Mouse (Mus musculus) hematopoietic stem cell, adult 5-6 weeks (primary cell): ENCODE data around the gene Vgll4. TPM values are rescaled to one million over a fixed set of nuclear protein-coding genes. Genes with fewer than 3 reads are reported as not detected.
"Not testable (repeated sequence)": the region's sequence is repeated elsewhere in the genome, so short reads cannot be mapped to it uniquely, and the experiment has no call there.

ENCODE experiments used
- ATAC-seq, 2 experiments: fragments of 125-278 bp in 1 of 2; replicated peaks in 1 of 2; 2 replicates each; pipeline ENCODE4 v1.8.0; 2016 to 2017; ENCODE audit warnings: inconsistent platforms in 2 of 2, mild to moderate bottlenecking in 2 of 2, moderate number of reproducible peaks in 2 of 2, low read depth in 1 of 2, moderate TSS enrichment in 1 of 2; ENCODE audit not compliant: low FRiP score in 2 of 2, poor library complexity in 2 of 2, severe bottlenecking in 2 of 2, insufficient read depth in 1 of 2, low TSS enrichment in 1 of 2
- total RNA-seq: library from RNA; stranded (forward); fragments of 172-1452, 232-1000 nt; gene quantifications from 2 replicates; pipeline ENCODE4 v1.2.3, GENCODE M21; 2017

Gene Vgll4
- total RNA-seq, 1 experiment from 2014 or later = 80.5 TPM

DNA sequence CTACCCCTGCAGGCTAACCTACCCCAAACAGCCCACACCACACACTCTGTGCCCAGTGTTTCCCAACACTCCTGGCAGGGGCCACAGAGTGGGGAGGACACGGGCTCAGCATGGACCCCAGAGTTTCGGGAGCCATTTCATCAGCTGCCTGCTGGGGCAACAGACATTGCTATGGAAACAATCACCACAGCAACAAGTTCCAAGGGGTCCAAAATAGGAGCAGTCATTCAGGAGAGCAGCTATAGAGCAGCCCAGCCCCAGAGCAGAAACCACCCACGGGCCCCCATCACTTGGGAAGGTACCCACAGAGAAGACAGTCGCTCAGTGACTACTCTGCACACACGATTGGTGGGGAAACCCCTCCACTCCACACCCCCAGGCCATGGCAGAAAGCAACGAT, 77.4 kb downstream of the Vgll4 start:
- ATAC-seq = no peak

DNA sequence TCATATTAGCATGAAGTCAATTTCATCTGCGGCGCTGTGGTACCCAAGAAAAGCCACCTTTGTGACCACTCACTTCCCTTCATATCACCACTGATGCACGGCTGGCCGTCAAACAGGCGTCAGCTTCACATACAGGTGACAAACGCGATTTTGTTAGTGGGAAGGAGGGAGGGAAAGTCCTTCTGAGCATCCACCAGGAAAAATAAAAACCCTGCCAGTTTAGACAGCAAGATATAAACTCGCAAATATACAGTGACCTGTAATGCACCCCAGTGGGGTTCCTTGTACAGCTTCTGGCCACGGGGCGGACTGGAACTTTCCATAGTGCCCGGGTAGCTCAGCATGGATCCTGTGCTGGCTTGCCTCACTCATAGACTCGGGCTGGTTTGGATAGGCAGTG, 78.0 kb downstream of the Vgll4 start:
- ATAC-seq = no peak

DNA sequence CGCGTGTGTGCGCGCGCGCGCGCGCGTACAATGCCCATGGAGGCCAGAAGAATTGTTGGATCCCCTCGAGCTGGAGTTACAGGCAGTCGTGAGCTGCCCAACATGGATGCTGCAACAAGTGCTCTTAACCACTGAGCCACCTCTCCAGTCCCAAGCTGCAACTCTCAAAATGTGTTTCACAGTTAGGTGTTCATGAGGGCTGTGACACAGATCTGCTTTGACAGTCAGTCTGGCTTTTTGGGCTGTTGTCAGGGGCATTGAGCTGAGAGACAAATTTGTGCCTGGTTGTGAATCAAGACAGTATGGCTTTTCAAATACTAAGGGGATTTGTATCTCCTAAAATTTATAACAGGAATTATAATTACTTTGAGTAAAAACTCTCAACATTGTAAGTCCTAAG, 78.5 kb downstream of the Vgll4 start:
- ATAC-seq = no peak

DNA sequence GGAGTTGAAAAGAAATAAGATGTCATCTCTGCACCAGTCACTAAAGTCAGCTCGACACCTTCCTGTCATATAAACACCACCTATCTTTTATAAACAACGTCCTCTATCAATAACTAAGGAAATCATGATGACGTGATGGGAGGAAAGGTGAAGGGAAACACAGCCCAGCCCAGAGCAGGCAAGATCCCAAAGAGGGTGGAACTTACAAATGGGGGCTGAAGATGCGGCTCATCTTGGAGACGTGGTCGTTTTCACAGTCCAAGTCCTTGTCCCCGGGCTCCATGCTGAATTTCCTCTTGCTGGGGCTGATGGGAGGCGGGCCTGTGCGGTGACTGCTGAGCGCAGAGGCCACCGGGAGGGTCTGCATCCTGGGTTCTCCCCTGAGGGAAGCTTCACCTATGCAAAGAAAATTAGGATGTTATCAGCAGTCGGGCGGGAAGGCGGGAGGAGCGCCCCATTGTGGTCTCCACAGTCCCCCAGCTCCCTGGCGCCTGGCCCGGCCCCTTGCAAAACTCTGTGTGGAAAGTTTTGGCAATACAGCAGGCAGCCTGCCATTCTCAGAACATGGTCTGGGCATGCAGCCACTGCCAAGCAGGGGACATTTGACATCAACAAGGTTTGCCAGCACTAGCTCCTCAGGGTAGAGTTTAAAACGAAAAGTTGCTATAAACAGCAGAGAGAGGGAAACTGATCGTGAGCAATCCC, 79.2 kb downstream of the Vgll4 start:
- peak; percentile 5 to 13; a peak in 2 of 4 replicates for ATAC-seq

DNA sequence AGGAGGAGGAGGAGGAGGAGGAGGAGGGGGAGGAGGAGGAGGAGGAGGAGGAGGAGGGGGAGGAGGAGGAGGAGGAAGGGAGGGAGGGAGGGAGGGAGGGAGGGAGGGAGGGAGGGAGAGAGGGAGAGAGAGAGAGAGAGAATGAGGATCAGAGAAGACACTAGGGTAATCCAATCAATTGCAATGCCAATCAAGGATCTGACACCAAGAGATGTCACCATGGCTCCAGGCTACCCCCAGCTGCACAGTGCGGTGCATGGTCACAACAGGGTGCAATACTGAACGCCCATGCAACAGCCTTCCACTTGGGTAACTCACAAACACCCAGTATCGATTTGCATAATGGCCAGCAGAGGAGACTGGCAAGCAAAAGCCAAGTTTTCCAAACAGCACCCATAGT, 79.8 kb downstream of the Vgll4 start:
- not testable (repeated sequence) for ATAC-seq

DNA sequence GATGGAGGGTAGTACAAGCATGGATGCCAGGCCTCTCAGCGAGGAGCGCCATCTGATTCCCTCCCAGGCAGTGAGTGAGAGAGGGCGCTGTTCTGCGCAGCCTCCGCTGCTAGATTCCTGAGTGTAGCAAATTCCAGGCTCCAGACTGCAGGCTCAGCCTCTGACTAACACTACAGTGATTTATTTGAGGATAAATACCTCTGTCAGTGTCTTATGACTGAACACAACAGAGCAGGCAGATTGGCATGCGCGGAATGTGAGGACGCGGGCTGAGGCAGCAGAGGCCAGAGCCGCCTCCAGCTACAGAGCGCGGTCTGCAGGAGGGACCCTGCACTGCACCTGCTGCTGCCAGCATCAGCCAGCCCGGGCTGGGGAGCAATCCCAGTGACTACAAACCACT, 80.9 kb downstream of the Vgll4 start:
- ATAC-seq = no peak

DNA sequence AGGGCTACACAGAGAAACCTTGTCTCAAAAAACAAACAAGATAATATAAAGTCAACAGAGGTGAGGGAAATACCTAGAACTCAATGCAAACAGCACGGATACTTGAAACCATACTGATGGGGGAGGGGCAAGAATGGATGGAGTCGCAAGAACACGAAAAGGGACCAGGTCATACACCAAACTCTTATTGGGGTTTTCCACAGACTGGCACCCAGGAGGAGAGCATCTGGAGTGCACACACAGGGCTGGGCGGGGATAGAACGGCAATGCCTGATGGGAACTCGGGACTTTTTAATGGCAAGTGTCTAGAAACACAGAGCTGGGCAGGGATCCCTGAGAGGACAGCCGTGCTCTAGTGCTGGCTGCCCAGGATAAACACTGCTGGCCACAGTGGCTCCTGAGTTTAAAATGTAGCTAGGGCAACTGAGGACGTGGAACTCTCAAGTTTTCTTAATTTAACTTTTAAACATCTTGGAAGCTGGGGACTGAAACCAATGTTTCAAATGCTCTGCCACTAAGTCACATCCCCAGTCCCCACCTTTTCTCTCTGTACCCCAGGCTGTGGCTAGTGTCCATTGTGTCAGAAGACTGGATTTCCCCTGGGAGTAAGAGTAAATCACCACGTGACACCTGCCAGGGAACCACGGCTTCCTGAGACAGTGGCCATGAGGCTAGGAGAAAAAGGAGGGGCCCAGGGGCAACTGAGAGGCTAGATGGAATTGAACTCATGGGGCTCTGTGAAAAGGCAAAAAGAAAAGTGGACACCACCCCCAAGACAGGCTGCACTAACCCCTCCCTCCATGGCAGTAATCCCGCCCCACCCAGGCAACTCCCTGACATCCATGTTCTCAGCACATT, 83.1 kb downstream of the Vgll4 start:
- ATAC-seq = no peak

DNA sequence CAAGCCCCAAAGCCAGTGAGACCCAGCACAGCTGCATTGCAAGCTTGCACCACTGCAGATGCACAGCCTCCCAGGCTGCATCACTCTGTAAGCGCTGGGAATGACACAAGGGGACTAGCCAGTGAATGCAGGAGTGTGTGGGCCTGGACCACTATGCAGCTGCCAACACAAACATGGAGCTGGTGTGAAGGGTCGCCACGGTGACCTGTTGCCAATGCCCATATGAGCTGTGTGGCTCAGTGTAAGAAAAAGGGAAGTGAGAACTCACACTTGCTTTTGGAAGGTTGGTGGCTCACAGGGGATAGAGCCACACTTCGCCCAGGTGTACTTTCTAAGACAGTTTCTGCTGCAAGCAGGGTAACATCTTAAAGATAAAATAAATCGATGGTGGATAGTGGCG, 83.8 kb downstream of the Vgll4 start:
- ATAC-seq = peak; percentile 25 to 44; a peak in 2 of 4 replicates

DNA sequence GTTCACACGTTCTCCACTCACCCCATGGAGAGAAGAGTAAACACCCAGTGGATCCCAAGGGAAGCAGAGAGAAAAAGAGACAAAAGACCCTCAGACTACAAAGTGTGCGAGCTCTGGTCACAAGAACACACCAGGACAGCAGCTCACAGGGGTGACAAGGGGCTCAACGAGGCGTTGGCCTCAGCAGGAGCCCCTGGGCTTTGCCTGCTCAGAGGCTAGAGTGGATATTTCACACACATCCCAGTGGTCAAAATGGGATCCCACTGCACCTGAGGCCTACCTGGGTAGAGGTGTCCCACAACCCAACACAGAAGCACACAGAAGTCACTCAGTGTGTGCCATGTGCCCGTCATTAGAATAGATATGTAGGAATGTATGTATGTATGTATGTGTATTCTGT, 84.7 kb downstream of the Vgll4 start:
- no peak for ATAC-seq

DNA sequence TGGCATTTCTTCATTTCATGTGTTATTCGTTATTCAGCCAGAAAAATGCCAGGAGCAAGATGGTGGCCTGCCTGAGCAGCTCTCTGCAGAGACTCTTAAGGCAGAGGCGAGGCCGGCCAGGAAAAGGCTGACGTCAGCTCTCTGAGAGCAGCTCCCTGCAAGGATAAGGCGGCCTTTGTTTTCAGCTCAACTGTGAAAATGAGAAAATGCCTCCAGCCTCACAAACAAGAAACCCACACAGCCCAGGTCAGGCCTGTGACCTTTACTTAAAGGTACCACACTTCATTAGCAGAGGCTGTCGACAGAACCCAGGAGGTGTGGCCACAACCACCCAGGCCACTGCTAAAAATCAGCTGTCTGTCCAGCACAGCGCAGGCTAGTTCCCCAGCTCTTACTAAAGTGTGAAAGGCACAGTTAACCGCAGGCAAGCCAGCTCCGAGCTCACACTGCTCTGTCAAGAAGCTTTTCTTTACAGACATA, 86.5 kb downstream of the Vgll4 start:
- ATAC-seq = peak in 1 of 2 experiments; percentile 21; a peak in 1 of 4 replicates

DNA sequence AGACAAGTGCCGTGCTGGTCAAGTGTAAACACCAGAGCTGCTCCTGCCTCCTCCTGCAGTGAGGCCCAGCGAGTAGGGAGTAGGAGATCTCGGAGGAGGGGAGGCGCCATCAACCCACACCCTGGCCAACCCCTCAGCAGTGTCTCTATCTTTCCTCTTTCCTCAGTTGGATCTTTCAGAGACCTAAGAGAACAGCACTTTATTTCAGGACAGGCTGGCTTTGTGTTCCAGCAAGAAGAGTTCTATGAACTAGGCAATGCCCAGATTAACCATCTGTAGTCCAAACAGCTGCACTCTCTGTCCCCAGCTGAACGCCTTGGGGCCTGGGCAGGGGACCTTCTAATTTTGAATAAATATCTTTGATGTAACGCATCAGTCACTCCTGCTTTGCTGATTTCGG, 87.1 kb downstream of the Vgll4 start:
- no peak for ATAC-seq

DNA sequence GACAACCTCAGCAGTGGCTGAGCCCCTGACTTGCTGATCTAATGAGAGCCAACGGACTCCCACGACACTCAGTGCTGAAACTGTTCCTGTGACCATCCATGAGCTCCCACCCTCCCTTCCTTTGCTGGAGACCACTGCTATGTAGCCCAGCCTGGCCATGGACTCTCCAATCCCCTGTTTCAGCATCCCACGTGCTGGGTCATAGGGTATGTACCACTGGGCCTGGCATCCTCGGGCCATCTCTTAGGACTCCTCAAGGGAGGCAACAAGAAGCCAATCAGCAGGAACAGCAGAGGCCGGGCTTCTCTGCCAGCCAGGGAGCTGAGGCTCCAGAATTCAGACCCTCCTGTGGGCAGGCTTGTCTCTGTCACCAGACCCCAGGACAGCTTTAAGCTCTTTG, 87.6 kb downstream of the Vgll4 start:
- no peak for ATAC-seq

DNA sequence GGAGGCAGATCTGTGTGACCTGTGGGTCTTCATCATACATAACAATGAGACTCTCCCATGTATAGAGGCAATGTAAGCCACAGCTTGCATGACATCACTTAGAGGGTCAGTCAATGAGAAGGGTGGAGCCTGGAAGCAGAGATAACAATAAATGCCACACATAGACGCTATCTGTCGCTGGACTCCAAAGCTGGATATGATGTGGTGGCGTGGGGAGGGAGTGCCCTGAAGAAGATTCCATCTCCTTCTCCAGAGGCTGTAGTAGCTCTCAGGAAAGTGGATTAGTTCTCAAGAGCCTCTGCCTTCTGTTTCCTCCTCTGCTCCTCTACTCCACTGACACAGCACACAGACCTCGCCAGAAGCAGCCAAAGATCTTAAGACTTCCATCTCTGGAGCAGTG, 89.0 kb downstream of the Vgll4 start:
- no peak for ATAC-seq

DNA sequence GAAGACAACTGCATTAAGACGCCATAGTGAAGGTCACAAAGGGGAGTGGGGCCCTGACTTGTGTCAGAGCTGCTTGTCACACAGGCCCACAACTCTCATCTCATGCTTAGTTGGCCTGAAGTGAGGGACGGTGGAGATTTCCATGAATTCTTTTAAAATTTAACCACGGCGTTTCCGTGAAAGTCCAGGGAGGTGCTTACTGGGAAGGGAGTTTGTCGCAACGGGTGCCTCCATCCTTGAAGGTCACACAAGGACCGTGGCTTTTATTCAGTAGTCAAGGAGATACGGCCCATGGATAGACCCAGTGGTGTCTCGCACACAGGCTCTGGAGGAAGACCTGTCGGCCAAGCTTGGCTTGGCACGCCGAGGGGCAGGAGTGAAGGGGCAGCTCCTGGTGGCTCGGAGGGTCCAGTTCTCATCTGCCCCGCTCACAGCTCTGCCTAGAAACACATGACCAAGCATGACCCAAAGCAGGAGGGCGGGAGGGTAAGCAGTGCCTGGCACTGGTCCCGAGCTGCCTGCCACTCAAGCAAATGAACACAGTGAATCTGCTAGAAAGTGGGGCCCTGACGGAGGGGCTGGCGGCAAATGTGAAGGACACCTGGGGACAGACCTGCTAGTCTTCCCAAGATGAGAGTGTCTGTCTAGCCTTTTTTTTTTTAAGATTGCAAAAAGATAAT, 90.8 kb downstream of the Vgll4 start:
- no peak for ATAC-seq

DNA sequence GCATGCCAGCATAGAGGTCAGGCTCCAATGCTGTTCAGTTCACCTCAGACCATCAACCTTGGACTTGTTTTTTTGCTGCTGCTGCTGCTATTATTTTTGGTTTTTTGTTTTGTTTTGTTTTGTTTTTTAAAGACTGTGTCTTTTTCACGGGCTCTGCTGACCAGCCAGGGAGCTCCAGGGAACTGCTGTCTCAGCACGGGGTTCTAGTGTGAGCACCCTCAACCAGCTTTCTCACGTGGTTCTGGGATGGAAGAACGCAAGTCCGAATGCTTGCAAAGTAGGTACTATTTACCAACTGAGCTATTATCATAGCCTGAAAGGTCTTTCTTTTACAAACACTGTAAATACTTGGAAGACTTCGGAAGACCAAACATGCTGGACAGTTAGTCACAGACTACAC, 93.2 kb downstream of the Vgll4 start:
- no peak for ATAC-seq

DNA sequence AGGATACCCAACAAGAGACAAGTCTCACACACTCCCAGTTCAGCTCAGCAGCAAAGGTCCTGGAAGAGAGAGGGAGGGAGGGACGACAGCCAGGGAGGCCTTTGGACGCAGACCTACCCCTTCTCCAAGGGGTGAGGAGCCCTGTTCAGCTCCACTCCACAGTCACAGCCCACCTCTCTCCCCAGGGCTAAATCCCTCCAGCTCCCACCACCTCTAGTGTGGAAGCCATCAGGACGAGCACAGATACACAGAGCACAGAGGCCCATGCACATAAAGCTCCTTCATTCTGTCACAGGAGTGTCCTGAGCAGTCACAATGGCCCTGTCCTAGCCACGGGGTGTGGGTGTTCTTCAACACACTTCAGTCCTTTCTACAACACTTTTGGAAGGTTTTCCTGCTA, 93.8 kb downstream of the Vgll4 start:
- ATAC-seq = no peak

DNA sequence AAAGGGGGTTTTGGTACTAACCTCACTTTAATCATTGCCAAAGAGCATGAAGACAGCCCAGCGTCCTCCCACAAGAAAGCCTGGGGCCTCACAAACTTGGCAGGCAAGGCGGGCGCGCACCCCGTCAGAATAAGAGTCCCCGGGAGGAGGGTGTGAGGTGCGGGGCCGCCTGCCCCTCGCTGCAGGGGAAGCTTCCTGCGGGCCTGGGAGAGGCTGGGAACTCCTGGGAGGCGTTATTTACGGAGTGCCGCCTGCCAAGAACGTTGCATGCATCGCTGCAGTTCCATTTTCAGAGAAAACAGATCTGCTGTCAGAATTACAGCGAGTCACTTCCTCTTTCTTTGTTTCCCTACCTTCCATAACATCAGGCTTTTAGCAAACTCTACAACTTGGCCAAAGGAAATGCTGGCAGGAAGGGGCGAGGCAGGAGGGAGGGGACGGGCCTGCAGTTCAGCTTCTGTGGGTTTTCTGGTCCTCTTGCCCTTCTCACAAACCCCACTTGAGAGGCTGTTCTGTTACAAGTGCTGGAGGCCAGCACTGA, 94.7 kb downstream of the Vgll4 start:
- peak; percentile 80 to 82 for ATAC-seq
